Mouse (Mus musculus) thymus, postnatal 14 days (tissue): ENCODE measurements around the gene Rap1b.

Experiments
- DNase-seq: peaks from one replicate; pipeline ENCODE4 v3.0.0; 2021

Rap1b gene

GRCm38 (mm10) chr10:117782056-117782455 is 63.8 kb downstream of the Rap1b start:
- DNase-seq, result no peak

- no peak for DNase-seq
Measured at GRCm38 (mm10) chr10:117781021-117781725, 64.7 kb downstream of the Rap1b start.

- no peak for DNase-seq
Measured at GRCm38 (mm10) chr10:117780306-117780911, 65.4 kb downstream of the Rap1b start.

- no peak for DNase-seq
Measured at GRCm38 (mm10) chr10:117779581-117780305, 66.1 kb downstream of the Rap1b start.

- no peak for DNase-seq
Measured at GRCm38 (mm10) chr10:117778951-117779350, 66.9 kb downstream of the Rap1b start.

GRCm38 (mm10) chr10:117778328-117778910 is 67.4 kb downstream of the Rap1b start:
- DNase-seq, result no peak

- no peak for DNase-seq
Measured at GRCm38 (mm10) chr10:117777501-117778327, 68.1 kb downstream of the Rap1b start.

GRCm38 (mm10) chr10:117777103-117777470 is 68.7 kb downstream of the Rap1b start:
- no peak for DNase-seq

GRCm38 (mm10) chr10:117776281-117777102 is 69.3 kb downstream of the Rap1b start:
- DNase-seq, result no peak

- no peak for DNase-seq
Measured at GRCm38 (mm10) chr10:117775401-117776144, 70.3 kb downstream of the Rap1b start.

- no peak for DNase-seq
Measured at GRCm38 (mm10) chr10:117774817-117775120, 71.1 kb downstream of the Rap1b start.

GRCm38 (mm10) chr10:117774011-117774816 is 71.6 kb downstream of the Rap1b start:
- no peak for DNase-seq

- no peak for DNase-seq
Measured at GRCm38 (mm10) chr10:117773106-117773720, 72.6 kb downstream of the Rap1b start.

GRCm38 (mm10) chr10:117772364-117773105 is 73.3 kb downstream of the Rap1b start:
- no peak for DNase-seq

- DNase-seq, result no peak
Measured at GRCm38 (mm10) chr10:117771131-117771510, 74.7 kb downstream of the Rap1b start.

- no peak for DNase-seq
Measured at GRCm38 (mm10) chr10:117770286-117771130, 75.3 kb downstream of the Rap1b start.

GRCm38 (mm10) chr10:117769541-117770285 is 76.1 kb downstream of the Rap1b start:
- no peak for DNase-seq

- no peak for DNase-seq
Measured at GRCm38 (mm10) chr10:117768141-117768440, 77.7 kb downstream of the Rap1b start.
